Mouse (Mus musculus) heart, adult 2 months (tissue): Measurements from ENCODE around the gene Nptxr. TPM values are rescaled to one million over a fixed set of nuclear protein-coding genes. Genes with fewer than 3 reads are reported as not detected.

Source experiments
- DNase-seq, 2 experiments: peaks; one replicate each; pipeline ENCODE4 v3.0.0; 2021
- H3K27ac ChIP-seq: fragments of 200-600 bp; 2 replicates; pipeline ENCODE4 v1.8.1; 2022
- H3K27me3 ChIP-seq: fragments of 200-500 bp; 2 replicates; pipeline ENCODE4 v1.6.1; 2012; ENCODE audit warnings: mild to moderate bottlenecking, low read length, inconsistent platforms, mixed read lengths; ENCODE audit not compliant: control insufficient read depth, insufficient read depth
- H3K36me3 ChIP-seq: fragments of 200-500 bp; 2 replicates; pipeline ENCODE4 v1.6.1; 2012; ENCODE audit warnings: low read length, inconsistent platforms; ENCODE audit not compliant: control insufficient read depth, insufficient read depth
- H3K4me1 ChIP-seq: fragments of 200-500 bp; 2 replicates; pipeline ENCODE4 v1.6.1; 2011; ENCODE audit warnings: low read length; ENCODE audit not compliant: control insufficient read depth, insufficient read depth
- H3K4me3 ChIP-seq: fragments of 200-600 bp; 2 replicates; pipeline ENCODE4 v1.8.1; 2022
- H3K79me2 ChIP-seq: fragments of 200-500 bp; replicated peaks from 2 replicates; pipeline ENCODE4 v1.6.1; 2012; ENCODE audit warnings: mild to moderate bottlenecking, inconsistent platforms, low read length, moderate library complexity, mixed read lengths; ENCODE audit not compliant: control insufficient read depth, insufficient read depth
- H3K9ac ChIP-seq: fragments of 200-500 bp; 2 replicates; pipeline ENCODE4 v1.6.1; 2012; ENCODE audit warnings: low read depth, mild to moderate bottlenecking, control low read depth, inconsistent platforms, low read length, mixed read lengths
- CTCF ChIP-seq: fragments of 200-600 bp; IDR thresholded peaks from 2 replicates; pipeline ENCODE4 v1.8.1; 2022; ENCODE audit warnings: antibody characterized with exemption, mild to moderate bottlenecking, moderate library complexity
- EP300 ChIP-seq: fragments of 200-500 bp; IDR thresholded peaks from 2 replicates; pipeline ENCODE4 v1.6.1; 2011; ENCODE audit warnings: low read depth, low read length, control low read depth; ENCODE audit not compliant: insufficient read depth
- POLR2A ChIP-seq: fragments of 200-500 bp; IDR thresholded peaks from 2 replicates; pipeline ENCODE4 v1.6.1; 2011; ENCODE audit warnings: mild to moderate bottlenecking, low read depth, low read length, control low read depth; ENCODE audit not compliant: insufficient read depth
- WGBS: fragments of 180-500 bp; shearing (Covaris S2); methylation state at CpG from one replicate; pipeline ENCODE4 v1.1.7; 2018; 5-methylcytosine and 5-hydroxymethylcytosine counted together
- intact Hi-C: fragments of 180-260 bp; cut with DNase I; formaldehyde crosslinking; loops from one replicate; pipeline ENCODE4 v1.15.1; 2025
- polyA plus RNA-seq: library from polyadenylated mRNA; depleted of rRNA; stranded (reverse); fragments of >200 nt; gene quantifications from 2 replicates; pipeline ENCODE4 v1.2.3, GENCODE M21; 2012
- total RNA-seq, 2 experiments: library from RNA; stranded (reverse); gene quantifications; 2 replicates each; pipeline ENCODE4 v1.2.3; 2021

The Nptxr gene
- total and polyA plus RNA-seq, 3 experiments: 1.5 to 1.7 (median 1.6) TPM

- WGBS: 80% methylated on average over 6 of the region's 6 CpGs
- H3K79me2 ChIP-seq: no peaks in the 10 kb centered on the region
These were observed 13.7 kb downstream of the Nptxr start for GRCm38 (mm10) chr15:79790905-79791304.

GRCm38 (mm10) chr15:79790111-79790510 is 14.5 kb downstream of the Nptxr start:
- 50% methylated on average over 8 of the region's 8 CpGs for WGBS
- intact Hi-C loops: no loop called here
- no peak overlapping the region for H3K27ac ChIP-seq
- TF ChIP-seq CTCF (no peak), EP300 (no peak), POLR2A (no peak)
- no peak for DNase-seq
- no peaks in the 10 kb centered on the region for H3K27me3 ChIP-seq
- no peak overlapping the region for H3K9ac ChIP-seq
- H3K4me1 ChIP-seq: no peaks in the 10 kb centered on the region
- no peak overlapping the region for H3K4me3 ChIP-seq
- H3K79me2 ChIP-seq: no peaks in the 10 kb centered on the region
- H3K36me3 ChIP-seq: no peaks in the 10 kb centered on the region

More at GRCm38 (mm10) chr15:79790905-79791304, 13.7 kb downstream of the Nptxr start:
- no peaks in the 10 kb centered on the region for H3K4me1 ChIP-seq
- no peaks in the 10 kb centered on the region for H3K36me3 ChIP-seq
- H3K4me3 ChIP-seq: no peak overlapping the region
- no peak overlapping the region for H3K27ac ChIP-seq
- TF ChIP-seq EP300 (no peak), POLR2A (no peak), CTCF (no peak)
- no peak for DNase-seq
- no peak overlapping the region for H3K9ac ChIP-seq
- H3K27me3 ChIP-seq: no peaks in the 10 kb centered on the region
- intact Hi-C loops: no loop called here

GRCm38 (mm10) chr15:79787815-79788214 is 16.8 kb downstream of the Nptxr start:
- Histone ChIP-seq H3K27ac (no peak overlapping the region), H3K27me3 (no peaks in the 10 kb centered on the region), H3K4me3 (no peak overlapping the region), H3K4me1 (no peaks in the 10 kb centered on the region), H3K9ac (no peak overlapping the region), H3K79me2 (no peaks in the 10 kb centered on the region), H3K36me3 (no peaks in the 10 kb centered on the region)
- TF ChIP-seq CTCF (no peak), EP300 (no peak), POLR2A (no peak)
- intact Hi-C loops: no loop called here
- 60% methylated on average over 8 of the region's 8 CpGs for WGBS
- no peak for DNase-seq

GRCm38 (mm10) chr15:79785056-79785455 is 19.5 kb downstream of the Nptxr start:
- no peak overlapping the region for H3K9ac ChIP-seq
- 41% methylated on average over 1 of the region's 1 CpGs for WGBS
- H3K36me3 ChIP-seq: no peaks in the 10 kb centered on the region
- H3K27me3 ChIP-seq: no peaks in the 10 kb centered on the region
- no peaks in the 10 kb centered on the region for H3K79me2 ChIP-seq
- TF ChIP-seq EP300 (no peak), CTCF (no peak), POLR2A (no peak)
- H3K27ac ChIP-seq: no peak overlapping the region
- H3K4me1 ChIP-seq: no peaks in the 10 kb centered on the region
- no peak overlapping the region for H3K4me3 ChIP-seq
- no peak for DNase-seq
- intact Hi-C loops: no loop called here

- Histone ChIP-seq H3K36me3 (no peaks in the 10 kb centered on the region), H3K27ac (no peak within 1 kb of the TSS), H3K4me1 (no peaks in the 10 kb centered on the region; the same call in 1 of the 2 replicates), H3K9ac (no peak within 1 kb of the TSS), H3K4me3 (no peak within 1 kb of the TSS), H3K79me2 (no peaks in the 10 kb centered on the region), H3K27me3 (no peaks in the 10 kb centered on the region)
- TF ChIP-seq CTCF (no peak), EP300 (no peak), POLR2A (no peak)
- DNase-seq: no peak
- intact Hi-C loops: no loop called here
These were observed 26.8 kb downstream of the Nptxr start, which contains the start of gene Dnal4 for GRCm38 (mm10) chr15:79777749-79778148. Dnal4 (minus strand) TSS chr15:79777849.

GRCm38 (mm10) chr15:79775662-79776061 is 28.9 kb downstream of the Nptxr start:
- H3K27me3 ChIP-seq: no peaks in the 10 kb centered on the region
- peaks cover 3% of the 10 kb centered on the region for H3K79me2 ChIP-seq
- TF ChIP-seq POLR2A (no peak), EP300 (no peak), CTCF (no peak)
- no peak overlapping the region for H3K27ac ChIP-seq
- intact Hi-C loops: loop anchor here (2.0 kb wide), 1 partner anchor 59 kb away; the partner anchor contains the start of genes Cbx6 and Npcd
- H3K4me3 ChIP-seq: no peak overlapping the region
- no peak overlapping the region for H3K9ac ChIP-seq
- H3K36me3 ChIP-seq: no peaks in the 10 kb centered on the region
- DNase-seq: no peak
- H3K4me1 ChIP-seq: no peaks in the 10 kb centered on the region; the same call in 1 of the 2 replicates
- WGBS: 59% methylated on average over 7 of the region's 7 CpGs
